Mouse (Mus musculus): ENCODE measurements at regions not wholly inside any gene's neighbourhood (a gene's known extent, or its start where the extent isn't known, plus 50 kb on each side); places are given as distances from the start of the nearest gene placed in this dataset.

DNA sequence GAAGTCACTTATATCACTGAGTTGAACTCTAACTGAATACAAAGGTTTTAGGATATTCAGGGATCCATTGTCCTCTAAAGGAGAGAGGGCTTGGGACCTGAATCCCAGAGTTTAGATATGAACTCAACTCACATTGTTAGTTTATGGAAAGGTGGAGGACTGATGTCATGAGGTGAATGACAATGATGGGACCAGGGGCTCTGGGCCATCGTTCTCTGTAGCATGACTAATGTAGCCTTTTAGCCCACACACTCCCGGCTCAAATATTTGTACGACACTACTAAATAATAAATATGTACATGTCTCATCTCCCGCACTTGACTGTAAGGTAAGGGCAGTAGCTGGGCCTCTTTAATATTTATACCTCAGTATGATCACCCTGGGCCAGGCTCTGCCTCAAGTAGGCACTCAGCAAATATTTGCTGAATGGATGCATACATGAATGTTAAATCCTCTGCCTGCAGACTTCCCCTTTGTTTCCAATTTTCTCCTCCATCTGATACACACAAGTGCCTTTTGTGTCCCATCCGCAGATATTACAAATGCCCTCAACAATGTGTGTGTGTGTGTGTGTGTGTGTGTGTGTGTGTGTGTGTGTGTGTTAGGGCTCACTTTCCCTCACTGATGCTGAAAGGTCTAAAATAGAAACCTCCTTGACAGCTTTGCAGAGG, 59.2 kb upstream of the 4933402D24Rik start:
- TF ChIP-seq CTCF (IDR thresholded peaks at IDR 0.05; ENCODE audit: extremely low read depth, insufficient read depth, insufficient read length, insufficient replicate concordance), result no peak
- no peak for TF ChIP-seq POLR2A (IDR thresholded peaks at IDR 0.05; ENCODE audit: low read depth, low read length)

All from spleen, adult 2 months (tissue).